Mouse (Mus musculus) forebrain, postnatal 0 days (tissue): ENCODE measurements at regions not wholly inside any gene's neighbourhood (a gene's known extent, or its start where the extent isn't known, plus 50 kb on each side); places are given as distances from the start of the nearest gene placed in this dataset.

Source experiments
- ATAC-seq: fragments of 200-750 bp; cut with Nextera tagmentation; 2 replicates; pipeline ENCODE4 v1.8.0; 2017; ENCODE audit warnings: mild to moderate bottlenecking, moderate library complexity
- DNase-seq: peaks from one replicate; pipeline ENCODE4 v3.0.0-alpha.2; 2015
- H3K27ac ChIP-seq: fragments of 300-500 bp; sonication (generic); 2 replicates; pipeline ENCODE4 v1.5.1; 2014; ENCODE audit warnings: low read depth, mild to moderate bottlenecking, antibody characterized with exemption, low read length, moderate library complexity, mixed read lengths
- H3K27me3 ChIP-seq: fragments of 300-500 bp; sonication (generic); 2 replicates; pipeline ENCODE4 v1.6.1; 2014; ENCODE audit warnings: mild to moderate bottlenecking, low read length, mixed read lengths; ENCODE audit not compliant: insufficient read depth
- H3K36me3 ChIP-seq: fragments of 300-500 bp; sonication (generic); 2 replicates; pipeline ENCODE4 v1.6.1; 2014; ENCODE audit warnings: mild to moderate bottlenecking, moderate library complexity; ENCODE audit not compliant: insufficient read depth
- H3K4me1 ChIP-seq: fragments of 300-500 bp; sonication (generic); 2 replicates; pipeline ENCODE4 v1.6.1; 2014; ENCODE audit warnings: antibody characterized with exemption; ENCODE audit not compliant: insufficient read depth
- H3K4me2 ChIP-seq: fragments of 300-500 bp; sonication (generic); 2 replicates; pipeline ENCODE4 v1.6.1; 2014; ENCODE audit warnings: low read depth, mild to moderate bottlenecking, moderate library complexity
- H3K4me3 ChIP-seq: fragments of 300-500 bp; sonication (generic); 2 replicates; pipeline ENCODE4 v1.5.1; 2014; ENCODE audit warnings: low read depth, low read length, mixed read lengths
- H3K9ac ChIP-seq: fragments of 300-500 bp; sonication (generic); 2 replicates; pipeline ENCODE4 v1.6.1; 2014; ENCODE audit warnings: mild to moderate bottlenecking
- H3K9me3 ChIP-seq: fragments of 300-500 bp; sonication (generic); 2 replicates; pipeline ENCODE4 v1.6.1; 2016; ENCODE audit warnings: low read length
- CTCF ChIP-seq: sonication (generic); IDR thresholded peaks from 2 replicates; pipeline ENCODE4 v1.5.1; 2016; ENCODE audit warnings: antibody characterized with exemption, control low read depth, low read depth
- WGBS: fragments of 180-500 bp; shearing (Covaris S2); extraction: QIAGEN DNeasy Blood & Tissue Kit; methylation state at CpG from one replicate; pipeline ENCODE4 v1.1.7; 2014; 5-methylcytosine and 5-hydroxymethylcytosine counted together

DNA sequence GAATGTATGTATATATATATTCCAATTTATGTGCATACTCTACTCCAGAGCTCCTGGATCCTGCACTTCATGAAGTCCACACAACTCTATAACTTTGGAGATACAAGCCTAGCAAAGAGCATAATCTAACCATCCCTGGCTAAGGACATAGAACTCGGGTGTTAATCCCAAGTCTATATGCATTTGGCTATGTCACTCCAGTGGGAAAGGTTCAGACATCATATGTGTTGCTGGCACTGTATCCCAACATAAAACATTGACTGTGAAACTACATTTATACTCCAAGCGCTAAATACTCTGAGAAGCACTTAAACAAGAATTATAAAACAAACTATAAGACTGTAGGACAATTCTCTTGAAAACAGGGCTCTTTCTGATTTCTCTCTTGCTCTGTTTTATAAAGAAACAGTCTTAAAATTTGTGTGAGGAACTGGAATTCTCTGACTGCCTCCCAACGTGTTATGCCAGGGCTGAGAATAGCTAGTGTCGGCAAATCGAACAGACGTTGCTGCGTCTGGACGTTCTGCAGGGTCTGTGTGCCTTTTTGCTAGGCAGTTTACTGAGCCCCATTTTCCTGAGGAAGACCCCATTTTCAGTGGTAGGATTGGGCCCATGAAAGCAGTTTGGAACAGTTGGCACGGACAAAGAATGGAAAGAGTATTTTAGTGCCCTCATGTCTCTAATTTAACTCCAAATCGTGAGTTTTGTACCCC lies 132.1 kb upstream of the Hhip start:
- no peaks in the 10 kb centered on the region for H3K27me3 ChIP-seq
- no peak for TF ChIP-seq CTCF
- H3K4me2 ChIP-seq = no peak overlapping the region
- H3K27ac ChIP-seq = peak overlapping the region; percentile 67
- H3K9ac ChIP-seq = no peak overlapping the region
- H3K4me1 ChIP-seq = no peaks in the 10 kb centered on the region
- DNase-seq = peak; percentile 71
- no peaks in the 10 kb centered on the region for H3K9me3 ChIP-seq
- peak; percentile 93 for ATAC-seq
- no peaks in the 10 kb centered on the region for H3K36me3 ChIP-seq
- WGBS = 57% methylated on average over 10 of the region's 10 CpGs
- no peak overlapping the region for H3K4me3 ChIP-seq

DNA sequence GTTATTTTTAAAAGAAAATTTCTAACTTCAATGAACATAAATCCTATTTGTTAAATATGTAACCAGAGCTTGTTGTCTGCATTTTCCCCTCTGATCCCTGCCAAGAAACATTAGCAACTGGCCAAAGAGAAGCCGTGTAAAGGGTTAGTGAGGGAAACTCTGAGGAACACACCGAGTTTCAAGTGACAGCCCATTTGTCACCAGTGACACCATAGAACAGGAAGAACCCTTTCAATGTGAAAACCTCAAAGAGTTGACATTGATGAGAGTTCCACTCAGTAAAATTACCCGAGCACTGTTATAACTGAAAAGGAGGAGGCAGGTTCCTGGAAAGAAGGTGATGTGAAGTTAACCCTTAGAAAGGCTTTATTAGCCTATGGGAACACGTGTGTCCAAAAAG lies 127.5 kb upstream of the Hhip start:
- Histone ChIP-seq H3K36me3 (no peaks in the 10 kb centered on the region), H3K27ac (no peak overlapping the region), H3K27me3 (no peaks in the 10 kb centered on the region), H3K9ac (no peak overlapping the region), H3K4me1 (no peaks in the 10 kb centered on the region), H3K4me2 (no peak overlapping the region), H3K9me3 (no peaks in the 10 kb centered on the region), H3K4me3 (no peak overlapping the region)
- 66% methylated on average over 4 of the region's 4 CpGs for WGBS
- TF ChIP-seq CTCF = no peak
- no peak for ATAC-seq
- no peak for DNase-seq

DNA sequence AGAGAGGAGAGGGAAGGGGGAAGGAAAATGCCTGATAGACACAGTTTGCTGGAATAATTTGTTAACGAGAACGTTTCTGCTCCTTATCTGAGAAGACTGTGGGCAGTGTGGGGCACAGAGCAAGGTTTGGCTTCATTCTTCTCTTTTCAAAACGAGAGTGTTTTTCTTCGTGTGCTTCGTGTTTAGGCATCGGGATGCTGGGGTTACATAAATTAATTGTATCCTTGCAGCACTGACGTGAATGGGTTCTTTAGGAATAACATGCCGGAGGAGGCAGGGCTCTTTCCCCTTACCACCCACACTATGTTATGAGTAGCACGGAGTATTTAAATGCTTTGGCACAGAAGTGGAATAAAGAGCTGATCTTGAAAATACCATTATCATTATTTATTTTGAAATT lies 110.9 kb upstream of the Hhip start:
- Histone ChIP-seq H3K4me3 (no peak overlapping the region), H3K4me2 (peak overlapping the region; percentile 28)

DNA sequence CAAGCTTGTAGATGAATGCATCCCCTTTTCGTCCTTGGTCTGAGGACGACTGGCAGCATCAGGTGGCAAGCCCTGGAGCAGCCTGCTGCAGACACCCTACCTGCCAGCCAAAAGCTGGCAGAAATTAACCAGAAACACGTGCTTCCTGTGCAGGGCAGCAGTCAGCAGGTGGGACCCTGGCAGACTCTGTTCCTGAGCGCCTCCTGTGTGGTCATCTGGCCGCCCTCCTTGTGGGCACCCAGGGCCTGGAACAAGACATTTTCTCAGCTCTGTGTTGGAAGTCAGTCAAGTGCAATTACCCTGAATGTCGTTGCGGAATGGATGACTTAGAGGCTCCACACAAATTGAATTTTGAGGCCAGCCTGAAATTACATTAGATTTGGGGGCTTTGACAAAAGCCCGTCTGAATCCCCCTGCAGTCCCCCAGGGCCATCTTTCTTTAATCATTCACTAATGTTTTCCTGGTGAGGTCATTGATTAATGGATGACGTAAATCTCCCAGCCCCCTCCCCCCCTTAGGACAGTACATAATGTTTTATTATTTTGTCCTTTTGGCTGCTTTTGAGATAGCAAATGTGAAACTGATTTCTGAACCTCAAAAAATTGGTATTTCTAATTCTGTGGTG lies 91.8 kb upstream of the Hhip start:
- DNase-seq (no peak), ATAC-seq (no peak)
- Histone ChIP-seq H3K36me3 (no peaks in the 10 kb centered on the region), H3K9me3 (no peaks in the 10 kb centered on the region), H3K4me1 (no peaks in the 10 kb centered on the region), H3K9ac (no peak overlapping the region), H3K4me3 (no peak overlapping the region), H3K4me2 (no peak overlapping the region), H3K27me3 (no peaks in the 10 kb centered on the region), H3K27ac (no peak overlapping the region)
- TF ChIP-seq CTCF = no peak
- WGBS = 48% methylated on average over 9 of the region's 9 CpGs

More for the DNA sequence above, 110.9 kb upstream of the Hhip start:
- 24% methylated on average over 9 of the region's 9 CpGs for WGBS
- Histone ChIP-seq H3K9me3 (no peaks in the 10 kb centered on the region), H3K9ac (no peak overlapping the region), H3K36me3 (no peaks in the 10 kb centered on the region), H3K4me1 (0 out of 2 replicates have a peak, but pooled peaks cover 5% of the 10 kb centered on the region), H3K27me3 (no peaks in the 10 kb centered on the region), H3K27ac (no peak overlapping the region)
- no peak for TF ChIP-seq CTCF
- DNase-seq (peak; percentile 29), ATAC-seq (no peak)

DNA sequence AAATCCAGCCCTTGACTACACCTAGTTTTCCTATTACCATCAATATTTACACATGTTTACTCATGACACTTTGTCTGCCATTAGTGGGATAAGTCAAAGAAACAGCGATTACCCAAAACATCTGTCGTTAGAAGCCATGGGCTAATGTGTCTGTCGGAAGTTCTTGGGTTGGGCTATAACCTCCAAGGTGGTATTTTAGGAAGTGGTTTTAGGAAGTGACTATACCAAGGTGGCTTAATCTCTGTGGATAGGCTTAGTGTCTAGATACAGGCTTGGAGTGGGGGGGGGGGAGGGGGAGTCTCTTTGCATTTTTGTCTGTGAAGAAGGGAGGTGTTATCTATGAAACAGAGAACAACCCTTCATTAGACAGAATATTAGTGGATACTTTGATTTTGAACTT lies 90.1 kb upstream of the Hhip start:
- 91% methylated on average over 3 of the region's 3 CpGs for WGBS

DNA sequence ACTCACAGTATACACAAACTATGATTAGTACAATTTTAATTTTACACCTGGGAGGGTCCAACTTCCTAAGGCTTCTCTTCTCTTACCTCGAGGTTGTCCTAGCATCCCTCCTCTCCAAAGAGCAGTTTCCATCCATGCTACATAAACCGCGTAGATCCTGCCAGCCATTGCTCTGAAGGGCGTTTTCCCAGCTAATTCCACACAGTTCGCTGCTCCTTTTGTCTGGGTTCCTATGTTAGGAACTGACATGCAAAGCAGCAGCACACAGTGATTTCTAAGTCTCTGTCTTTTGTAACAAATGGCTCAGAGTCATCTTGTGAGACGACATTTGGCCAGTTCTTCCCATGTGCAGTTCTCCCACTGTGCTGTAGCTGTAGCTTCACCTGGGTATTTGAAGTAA lies 80.7 kb upstream of the Hhip start:
- Histone ChIP-seq H3K9me3 (no peaks in the 10 kb centered on the region), H3K4me1 (no peaks in the 10 kb centered on the region), H3K36me3 (no peaks in the 10 kb centered on the region), H3K27me3 (no peaks in the 10 kb centered on the region), H3K27ac (no peak overlapping the region), H3K9ac (no peak overlapping the region), H3K4me2 (no peak overlapping the region), H3K4me3 (no peak overlapping the region)
- WGBS = 55% methylated on average over 6 of the region's 6 CpGs
- no peak for TF ChIP-seq CTCF
- ATAC-seq (no peak), DNase-seq (no peak)

More for the DNA sequence above, 90.1 kb upstream of the Hhip start:
- Histone ChIP-seq H3K9ac (no peak overlapping the region), H3K36me3 (no peaks in the 10 kb centered on the region), H3K9me3 (no peaks in the 10 kb centered on the region), H3K4me2 (no peak overlapping the region), H3K4me3 (no peak overlapping the region), H3K4me1 (no peaks in the 10 kb centered on the region), H3K27me3 (no peaks in the 10 kb centered on the region), H3K27ac (no peak overlapping the region)
- DNase-seq (no peak), ATAC-seq (no peak)
- TF ChIP-seq CTCF = no peak

DNA sequence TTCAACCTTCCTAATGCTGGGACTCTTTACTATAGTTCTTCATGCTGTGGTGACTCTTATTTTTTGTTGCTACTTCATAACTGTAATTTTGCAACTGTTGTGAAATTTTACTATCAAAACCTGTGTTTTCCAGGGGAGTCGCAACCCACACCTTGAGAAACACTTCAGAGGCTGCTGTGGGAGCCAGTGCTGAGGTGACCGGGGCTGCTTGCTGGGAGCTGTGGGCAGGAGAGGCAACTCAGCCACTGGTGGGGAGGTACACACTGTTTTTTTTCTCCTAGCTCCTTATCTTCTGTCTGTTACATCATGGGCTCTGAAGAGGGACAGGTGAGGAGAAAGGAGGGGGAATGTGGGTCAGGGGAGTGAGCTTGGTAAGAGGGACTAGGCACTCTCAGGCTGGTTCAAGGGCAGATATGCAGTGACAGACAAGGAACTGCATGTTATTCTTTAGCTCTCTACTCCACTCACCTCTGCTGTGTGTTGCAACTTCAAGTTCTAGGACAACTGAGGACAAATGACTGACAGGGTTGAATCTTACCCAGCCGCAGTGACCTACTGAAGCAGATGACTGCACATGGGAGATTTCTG lies 62.7 kb upstream of the Hhip start:
- whole genome bisulfite sequencing = 89% methylated on average over 3 of the region's 3 CpGs
- Histone ChIP-seq H3K27ac (no peak overlapping the region), H3K36me3 (no peaks in the 10 kb centered on the region), H3K4me2 (no peak overlapping the region), H3K4me3 (no peak overlapping the region), H3K27me3 (no peaks in the 10 kb centered on the region), H3K9ac (no peak overlapping the region), H3K9me3 (no peaks in the 10 kb centered on the region), H3K4me1 (no peaks in the 10 kb centered on the region)
- ATAC-seq (no peak), DNase-seq (no peak)
- no peak for TF ChIP-seq CTCF
